Mouse (Mus musculus) megakaryocyte, adult 5-6 weeks (primary cell): ENCODE measurements around the gene Limch1. TPM values are rescaled to one million over a fixed set of nuclear protein-coding genes. Genes with fewer than 3 reads are reported as not detected.

Source experiments
- ATAC-seq: 2 replicates; pipeline ENCODE4 v1.8.0; 2016; ENCODE audit warnings: mild to moderate bottlenecking, inconsistent platforms; ENCODE audit not compliant: poor library complexity, severe bottlenecking
- total RNA-seq, 2 experiments: library from RNA; stranded (forward) in 1 of 2; stranded (reverse) in 1 of 2; fragments of 153-499, 151-499 nt in 1 of 2; fragments of 221-1000, 200-1000 nt in 1 of 2; gene quantifications; 2 replicates each; pipeline versions ENCODE4 v1.2.3 to v1.2.4; 2015 to 2017

The Limch1 gene
- 0.07 and 0.32 TPM in 2 replicates for total RNA-seq (2015)
- total RNA-seq (2017): 0.20 TPM in 1 of 2 replicates, not detected in the other

- no peak for ATAC-seq
Measured at GRCm38 (mm10) chr5:66745390-66745995, at the start of gene Limch1. Gene Limch1, plus strand, starts transcription at chr5:66745827.

DNA sequence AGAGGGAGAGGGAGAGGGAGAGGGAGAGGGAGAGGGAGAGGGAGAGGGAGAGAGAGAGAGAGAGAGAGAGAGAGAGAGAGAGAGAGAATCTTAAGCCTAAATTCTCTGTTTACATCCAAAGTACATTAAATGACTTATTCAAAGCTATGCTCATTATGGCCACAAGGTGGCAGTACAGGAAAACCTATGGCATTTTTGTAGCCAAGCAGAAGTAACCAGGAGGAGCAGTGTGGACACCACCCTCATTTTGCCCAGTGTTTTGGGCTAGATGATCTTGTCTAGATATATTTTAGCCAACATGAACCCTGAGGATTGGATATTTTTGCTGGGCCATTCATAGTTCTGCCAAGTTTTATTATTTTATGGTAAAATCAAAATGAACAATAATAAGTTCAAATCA, 48.5 kb upstream of the Limch1 start:
- no peak for ATAC-seq

DNA sequence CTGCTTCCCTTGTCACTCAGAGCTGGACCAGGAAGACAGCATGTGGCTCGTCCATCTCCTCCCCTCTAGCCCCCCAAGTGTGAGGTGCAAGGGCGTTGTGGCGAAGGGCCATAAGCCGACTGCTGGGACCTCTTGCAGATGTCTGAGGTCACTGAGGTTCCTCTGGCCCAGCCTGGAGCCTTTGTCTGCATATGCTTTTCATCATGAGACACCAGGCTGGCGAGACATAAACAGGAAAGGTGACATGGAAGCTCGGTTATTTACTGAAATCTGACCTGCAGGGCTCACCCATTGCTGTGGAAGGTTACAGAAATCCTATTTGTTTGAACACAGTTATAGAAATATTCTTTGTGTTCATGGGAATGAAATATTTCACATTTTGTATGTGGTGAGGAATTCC, 45.7 kb upstream of the Limch1 start:
- no peak for ATAC-seq

DNA sequence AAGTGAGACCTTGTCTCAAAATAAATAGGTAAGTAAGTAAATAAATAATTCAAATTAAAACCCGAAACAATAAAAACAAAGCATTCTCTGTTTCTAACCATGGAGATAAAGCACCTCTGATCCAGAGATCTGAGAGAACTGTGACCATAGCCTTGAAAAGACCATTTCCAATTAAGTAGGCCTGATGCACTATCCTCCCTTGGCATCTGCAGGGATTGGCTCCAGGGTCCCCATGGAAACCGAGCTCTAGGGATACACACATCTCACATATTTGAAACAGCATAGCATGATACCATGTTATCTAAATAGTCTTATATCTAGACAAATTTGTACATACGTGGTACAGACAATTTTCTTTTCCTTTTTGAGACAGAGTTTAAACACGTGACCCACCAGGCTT, 43.7 kb upstream of the Limch1 start:
- no peak for ATAC-seq

DNA sequence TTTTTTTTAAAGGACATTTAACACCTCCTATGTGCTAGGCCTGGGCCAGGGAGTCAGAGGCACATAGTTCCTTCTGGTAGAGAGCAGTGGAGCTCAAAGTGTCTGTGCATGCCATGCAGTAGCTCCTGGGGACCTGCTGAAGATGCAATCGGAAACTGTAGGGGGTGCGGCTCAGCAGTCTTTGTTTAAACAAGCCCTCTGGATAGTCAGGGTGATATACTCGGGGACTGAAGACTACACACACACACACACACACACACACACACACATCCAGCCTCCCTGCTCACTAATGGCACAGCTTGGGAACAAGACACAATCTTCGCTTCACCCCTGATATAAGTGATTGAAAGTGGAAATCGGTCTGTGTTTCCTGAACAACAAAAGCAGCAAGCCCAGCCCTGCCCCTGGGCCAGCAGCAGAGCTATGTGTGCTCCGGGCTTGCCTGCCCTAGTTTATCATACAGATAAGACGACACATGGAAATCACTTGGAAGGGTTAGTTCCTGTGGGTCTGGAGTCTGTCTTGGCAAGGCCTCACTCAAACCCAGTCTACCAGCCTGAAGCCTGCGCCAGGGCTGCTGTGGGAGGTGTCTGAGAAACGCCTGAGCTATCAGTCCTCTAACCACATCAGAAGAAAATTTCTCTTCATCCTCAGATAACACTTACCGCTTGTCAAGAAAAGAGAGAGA, 42.2 kb upstream of the Limch1 start:
- ATAC-seq: no peak

GRCm38 (mm10) chr5:66707859-66708258, 37.8 kb upstream of the Limch1 start:
- ATAC-seq: no peak

DNA sequence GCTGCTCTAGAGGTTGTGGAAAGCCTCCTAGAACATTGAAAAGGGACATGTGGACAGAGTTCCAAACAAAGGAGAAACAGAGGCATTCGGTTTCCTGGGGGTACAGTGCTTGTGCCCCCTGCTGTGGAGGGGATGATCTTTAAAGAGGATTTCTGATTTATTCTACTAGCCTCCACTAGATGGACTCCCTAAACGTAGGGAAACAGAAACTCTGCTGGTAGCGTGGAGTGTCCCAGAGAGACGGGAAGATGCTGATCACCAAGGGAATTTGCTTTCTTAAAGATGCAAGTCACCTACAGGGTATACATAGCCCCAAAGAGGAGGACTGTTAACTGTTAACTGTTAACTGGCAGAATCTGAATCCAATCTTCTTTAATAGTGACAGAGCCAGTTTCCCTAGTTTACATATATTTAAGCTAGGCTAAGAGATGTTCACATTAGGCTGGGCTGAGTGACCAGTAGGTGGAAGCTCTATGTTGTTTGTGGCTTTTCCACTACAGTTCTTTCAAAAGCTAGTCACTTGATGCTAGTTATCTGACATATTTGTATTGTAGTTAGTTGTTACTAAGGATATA, 35.1 kb upstream of the Limch1 start:
- ATAC-seq: no peak

- ATAC-seq: no peak
Measured at GRCm38 (mm10) chr5:66712801-66713200, 32.8 kb upstream of the Limch1 start.

DNA sequence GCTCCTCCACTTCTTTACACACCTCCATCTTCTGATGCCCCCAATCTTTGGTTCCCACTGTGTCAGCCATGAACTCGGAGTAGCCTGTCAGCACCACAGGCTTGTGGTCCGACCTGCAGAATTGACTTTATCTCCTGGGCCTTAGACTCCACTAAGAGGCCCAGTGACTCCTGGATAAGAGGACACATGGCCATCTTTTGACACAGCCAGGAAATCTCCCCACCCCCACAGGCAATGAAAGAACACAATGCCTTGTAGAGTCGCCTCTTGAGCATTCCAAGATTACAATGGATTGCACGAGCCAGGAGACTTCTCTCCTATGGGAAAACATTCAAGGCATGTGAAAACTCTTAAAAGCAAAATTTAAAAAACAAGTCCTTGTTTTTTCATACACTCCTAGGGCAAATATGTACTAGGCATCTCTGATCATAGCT, 30.1 kb upstream of the Limch1 start:
- no peak for ATAC-seq

GRCm38 (mm10) chr5:66717931-66718330, 27.7 kb upstream of the Limch1 start:
- no peak for ATAC-seq

- no peak for ATAC-seq
Measured at GRCm38 (mm10) chr5:66718413-66718812, 27.2 kb upstream of the Limch1 start.

DNA sequence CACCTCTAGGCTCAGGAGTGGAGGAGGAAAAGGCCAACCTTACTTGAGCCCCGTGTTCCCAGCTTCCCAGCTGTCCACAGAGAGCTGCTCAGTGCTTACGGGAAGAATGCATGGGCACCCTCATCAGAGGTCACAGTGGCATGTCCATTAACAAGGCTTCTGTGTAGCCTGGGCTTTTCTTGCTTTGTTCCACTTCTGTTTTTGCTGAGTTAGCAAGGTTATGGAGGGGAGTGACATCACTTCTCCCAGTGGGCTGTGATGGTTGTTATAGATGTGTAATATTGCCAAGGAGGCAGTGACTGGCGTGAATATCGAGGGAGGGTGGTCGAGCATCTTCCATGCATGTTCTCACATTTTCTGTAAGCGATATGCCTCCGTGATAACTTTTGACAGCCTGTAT, 26.7 kb upstream of the Limch1 start:
- no peak for ATAC-seq

DNA sequence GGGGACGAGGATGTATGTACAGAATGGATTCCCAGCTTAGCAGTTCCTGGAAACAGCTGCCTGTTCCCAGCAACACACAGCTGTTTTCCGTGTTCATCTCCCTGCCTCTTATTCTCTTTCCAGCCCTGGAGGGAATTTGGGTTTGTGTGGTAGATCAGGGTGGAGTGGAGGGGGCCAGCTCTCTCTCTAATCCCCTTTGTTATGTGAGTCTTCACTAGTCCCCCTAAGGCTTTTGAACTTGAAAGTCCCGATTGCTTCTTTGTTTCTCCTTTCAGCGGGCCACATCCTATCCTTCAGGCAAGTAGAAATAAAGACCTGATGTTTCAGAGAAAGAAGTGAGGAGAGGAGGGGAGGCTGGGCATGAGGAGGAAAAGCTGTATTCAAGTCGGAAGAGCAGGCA, 24.7 kb upstream of the Limch1 start:
- ATAC-seq: no peak

GRCm38 (mm10) chr5:66722586-66722985, 23.0 kb upstream of the Limch1 start:
- no peak for ATAC-seq

GRCm38 (mm10) chr5:66723037-66723436, 22.6 kb upstream of the Limch1 start:
- no peak for ATAC-seq

GRCm38 (mm10) chr5:66723626-66724025, 22.0 kb upstream of the Limch1 start:
- ATAC-seq: no peak

GRCm38 (mm10) chr5:66729306-66729705, 16.3 kb upstream of the Limch1 start:
- ATAC-seq: no peak

GRCm38 (mm10) chr5:66730621-66731301, 14.9 kb upstream of the Limch1 start:
- ATAC-seq: no peak

DNA sequence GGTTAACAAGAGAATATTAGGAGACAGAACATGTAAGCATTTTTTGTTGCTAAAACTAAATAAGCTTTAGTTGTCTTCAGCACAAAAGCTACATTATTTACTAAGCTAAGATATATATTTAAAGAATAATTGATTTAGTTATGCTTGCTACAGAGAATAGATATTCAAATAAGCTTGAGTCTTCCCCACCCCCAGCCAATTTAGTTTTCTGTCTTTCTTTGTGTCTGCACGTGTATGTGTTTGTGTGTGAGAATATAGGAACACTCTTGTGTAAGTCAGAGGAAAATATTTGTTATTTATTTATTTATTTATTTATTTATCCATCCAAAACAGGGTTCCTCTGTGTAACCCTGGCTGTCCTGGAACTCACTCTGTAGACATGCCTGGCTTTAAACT, 14.3 kb upstream of the Limch1 start:
- no peak for ATAC-seq

DNA sequence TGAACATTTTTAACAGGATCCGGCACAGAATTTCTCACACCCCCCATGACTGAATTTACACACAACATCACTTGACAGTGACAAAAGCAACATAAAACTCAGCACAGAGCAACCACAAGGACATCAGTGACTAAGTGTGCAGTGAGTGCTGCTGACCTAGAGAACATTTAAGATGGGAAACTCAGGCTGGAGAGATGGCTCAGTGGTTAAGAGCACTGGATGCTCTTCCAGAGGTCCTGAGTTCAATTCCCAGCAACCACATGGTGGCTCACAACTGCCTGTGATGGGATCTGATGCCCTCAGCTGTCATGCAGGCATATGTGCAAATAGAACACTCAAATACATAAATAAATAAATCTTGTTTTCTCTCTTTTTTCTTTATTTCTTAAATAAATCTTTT, 12.1 kb upstream of the Limch1 start:
- ATAC-seq: no peak

DNA sequence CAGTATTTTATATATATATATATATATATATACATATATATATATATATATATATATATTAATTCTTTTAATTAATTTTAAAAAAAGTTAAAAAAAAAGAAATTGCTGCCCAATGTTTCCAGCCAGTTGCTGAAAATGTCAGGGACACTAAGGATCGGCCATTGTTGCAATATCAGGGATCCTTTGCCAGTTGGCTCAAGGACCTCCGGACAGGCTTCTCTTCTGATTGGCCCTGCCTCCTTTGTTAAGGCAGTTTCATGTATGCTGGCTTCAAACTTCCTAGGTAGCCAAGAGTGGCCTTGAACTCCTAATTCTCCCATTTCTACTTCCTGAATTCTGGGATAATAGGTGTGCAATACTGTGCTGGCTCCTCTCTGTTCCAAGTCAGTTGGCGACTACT, 6.3 kb upstream of the Limch1 start:
- ATAC-seq: no peak
